Mouse (Mus musculus): ENCODE results near the gene Sgms1. TPM values are rescaled to one million over a fixed set of nuclear protein-coding genes. Genes with fewer than 3 reads are reported as not detected.

The Sgms1 gene
- polyA plus RNA-seq, 1 experiment: 40.7 TPM

GRCm38 (mm10) chr19:32234717-32235434, 154.6 kb downstream of the Sgms1 start:
- Histone ChIP-seq H3K27me3 (replicated peaks; ENCODE audit: control insufficient read depth, insufficient read depth, low read length) (no peaks in the 10 kb centered on the region), H3K36me3 (ENCODE audit: control insufficient read depth, insufficient read depth, low read length) (no peaks in the 10 kb centered on the region), H3K4me1 (ENCODE audit: control insufficient read depth, insufficient read depth, low read length) (0 out of 2 replicates have a peak, but pooled peaks cover 6% of the 10 kb centered on the region), H3K27ac (ENCODE audit: insufficient read depth, low read depth, low read length) (no peak overlapping the region), H3K4me3 (ENCODE audit: insufficient read depth, low read depth, low read length) (no peak overlapping the region)
- DNase-seq: no peak
- WGBS: 74% methylated on average over 6 of the region's 6 CpGs
- TF ChIP-seq POLR2A (IDR thresholded peaks at IDR 0.05; ENCODE audit: low read depth, low read length) (no peak), CTCF (conservative IDR thresholded peaks at IDR 0.05; ENCODE audit: insufficient read depth, insufficient read length, low read depth, low read length) (no peak)

- WGBS: 74% methylated on average over 10 of the region's 10 CpGs
- TF ChIP-seq POLR2A (IDR thresholded peaks at IDR 0.05; ENCODE audit: low read depth, low read length): no peak
- TF ChIP-seq CTCF (conservative IDR thresholded peaks at IDR 0.05; ENCODE audit: insufficient read depth, insufficient read length, low read depth, low read length): no peak
Measured at GRCm38 (mm10) chr19:32231292-32231691, 158.2 kb downstream of the Sgms1 start.

GRCm38 (mm10) chr19:32230798-32231197, 158.7 kb downstream of the Sgms1 start:
- Histone ChIP-seq H3K27me3 (replicated peaks; ENCODE audit: control insufficient read depth, insufficient read depth, low read length) (no peaks in the 10 kb centered on the region), H3K4me3 (ENCODE audit: insufficient read depth, low read depth, low read length) (no peak overlapping the region), H3K36me3 (ENCODE audit: control insufficient read depth, insufficient read depth, low read length) (no peaks in the 10 kb centered on the region), H3K4me1 (ENCODE audit: control insufficient read depth, insufficient read depth, low read length) (no peaks in the 10 kb centered on the region), H3K27ac (ENCODE audit: insufficient read depth, low read depth, low read length) (no peak overlapping the region)
- 65% methylated on average over 5 of the region's 5 CpGs for WGBS
- DNase-seq: no peak
- TF ChIP-seq POLR2A (IDR thresholded peaks at IDR 0.05; ENCODE audit: low read depth, low read length) (no peak), CTCF (conservative IDR thresholded peaks at IDR 0.05; ENCODE audit: insufficient read depth, insufficient read length, low read depth, low read length) (no peak)

More at GRCm38 (mm10) chr19:32231292-32231691, 158.2 kb downstream of the Sgms1 start:
- no peak for DNase-seq
- Histone ChIP-seq H3K36me3 (ENCODE audit: control insufficient read depth, insufficient read depth, low read length) (no peaks in the 10 kb centered on the region), H3K27me3 (replicated peaks; ENCODE audit: control insufficient read depth, insufficient read depth, low read length) (no peaks in the 10 kb centered on the region), H3K27ac (ENCODE audit: insufficient read depth, low read depth, low read length) (no peak overlapping the region), H3K4me3 (ENCODE audit: insufficient read depth, low read depth, low read length) (no peak overlapping the region), H3K4me1 (ENCODE audit: control insufficient read depth, insufficient read depth, low read length) (no peaks in the 10 kb centered on the region)

GRCm38 (mm10) chr19:32230301-32230700, 159.2 kb downstream of the Sgms1 start:
- Histone ChIP-seq H3K4me3 (ENCODE audit: insufficient read depth, low read depth, low read length) (no peak overlapping the region), H3K27ac (ENCODE audit: insufficient read depth, low read depth, low read length) (no peak overlapping the region), H3K4me1 (ENCODE audit: control insufficient read depth, insufficient read depth, low read length) (no peaks in the 10 kb centered on the region), H3K27me3 (replicated peaks; ENCODE audit: control insufficient read depth, insufficient read depth, low read length) (no peaks in the 10 kb centered on the region), H3K36me3 (ENCODE audit: control insufficient read depth, insufficient read depth, low read length) (no peaks in the 10 kb centered on the region)
- DNase-seq: no peak
- no peak for TF ChIP-seq CTCF (conservative IDR thresholded peaks at IDR 0.05; ENCODE audit: insufficient read depth, insufficient read length, low read depth, low read length)
- TF ChIP-seq POLR2A (IDR thresholded peaks at IDR 0.05; ENCODE audit: low read depth, low read length): no peak
- 94% methylated on average over 5 of the region's 5 CpGs for WGBS

DNA sequence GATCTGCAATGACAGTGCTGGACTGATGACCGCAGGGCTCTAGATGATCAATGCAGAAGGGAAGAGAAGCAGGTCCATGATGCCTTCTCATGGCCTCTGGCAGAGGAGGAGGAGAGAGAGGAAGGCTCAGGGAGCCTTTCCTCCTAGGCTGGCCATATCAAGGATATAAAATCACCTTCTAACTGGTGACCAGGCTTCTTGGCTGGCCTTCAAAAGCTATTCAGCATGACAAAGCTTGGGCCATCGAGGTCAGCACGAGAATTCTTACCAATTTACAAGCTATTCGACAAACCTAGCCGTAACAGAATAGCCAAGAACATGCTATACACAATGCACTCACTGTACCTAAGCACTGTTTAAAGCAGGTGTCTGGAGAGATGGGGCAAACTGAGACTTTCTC, 159.7 kb downstream of the Sgms1 start:
- TF ChIP-seq CTCF (conservative IDR thresholded peaks at IDR 0.05; ENCODE audit: insufficient read depth, insufficient read length, low read depth, low read length) (no peak), POLR2A (IDR thresholded peaks at IDR 0.05; ENCODE audit: low read depth, low read length) (no peak)
- 62% methylated on average over 5 of the region's 5 CpGs for WGBS
- Histone ChIP-seq H3K4me3 (ENCODE audit: insufficient read depth, low read depth, low read length) (no peak overlapping the region), H3K36me3 (ENCODE audit: control insufficient read depth, insufficient read depth, low read length) (no peaks in the 10 kb centered on the region), H3K27ac (ENCODE audit: insufficient read depth, low read depth, low read length) (no peak overlapping the region), H3K27me3 (replicated peaks; ENCODE audit: control insufficient read depth, insufficient read depth, low read length) (no peaks in the 10 kb centered on the region), H3K4me1 (ENCODE audit: control insufficient read depth, insufficient read depth, low read length) (no peaks in the 10 kb centered on the region)
- peak; percentile 24 for DNase-seq

DNA sequence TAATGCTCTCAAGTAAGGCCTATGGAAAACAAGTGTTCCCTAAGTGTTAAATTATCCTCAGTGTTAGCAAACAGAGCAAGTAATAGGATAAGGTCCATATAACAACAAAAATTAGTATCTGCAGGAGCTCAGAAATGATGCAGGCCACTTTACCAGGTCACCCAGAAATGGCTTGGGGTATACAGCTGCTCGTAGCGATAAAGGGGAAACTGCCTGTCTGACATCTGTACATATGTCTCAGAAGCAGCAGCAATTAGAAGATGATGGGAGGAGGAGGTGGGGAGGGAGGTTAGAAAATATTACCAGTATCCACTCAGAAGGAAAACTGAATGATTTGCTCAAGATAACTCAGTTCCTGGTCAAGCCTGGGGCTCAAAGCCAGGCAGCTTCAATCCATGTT, 162.3 kb downstream of the Sgms1 start:
- Histone ChIP-seq H3K4me3 (ENCODE audit: insufficient read depth, low read depth, low read length) (no peak overlapping the region), H3K27ac (ENCODE audit: insufficient read depth, low read depth, low read length) (no peak overlapping the region), H3K4me1 (ENCODE audit: control insufficient read depth, insufficient read depth, low read length) (no peaks in the 10 kb centered on the region; the same call in 1 of the 2 replicates), H3K27me3 (replicated peaks; ENCODE audit: control insufficient read depth, insufficient read depth, low read length) (no peaks in the 10 kb centered on the region), H3K36me3 (ENCODE audit: control insufficient read depth, insufficient read depth, low read length) (no peaks in the 10 kb centered on the region)
- TF ChIP-seq CTCF (conservative IDR thresholded peaks at IDR 0.05; ENCODE audit: insufficient read depth, insufficient read length, low read depth, low read length) (no peak), POLR2A (IDR thresholded peaks at IDR 0.05; ENCODE audit: low read depth, low read length) (no peak)
- 93% methylated on average over 2 of the region's 2 CpGs for WGBS
- DNase-seq: no peak

DNA sequence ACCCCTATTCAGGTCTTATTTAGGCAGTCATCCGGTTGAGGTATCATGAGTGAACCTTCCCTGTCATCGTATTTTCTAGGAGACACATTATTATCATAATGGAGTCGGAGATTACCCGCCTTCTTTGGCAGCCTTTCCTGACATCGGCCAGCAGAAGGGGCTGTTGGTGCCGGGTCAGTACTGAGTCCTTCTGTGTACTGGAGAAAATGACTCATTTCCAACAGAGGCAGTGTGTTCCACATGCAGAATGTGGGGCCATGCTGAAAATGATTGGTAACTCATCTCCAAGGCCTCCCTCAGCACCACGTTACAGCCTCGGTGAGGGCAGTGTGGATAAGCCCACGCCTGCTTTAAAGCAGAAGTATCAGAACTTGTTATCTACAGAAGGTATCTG, 164.4 kb downstream of the Sgms1 start:
- TF ChIP-seq CTCF (conservative IDR thresholded peaks at IDR 0.05; ENCODE audit: insufficient read depth, insufficient read length, low read depth, low read length): no peak
- no peak for TF ChIP-seq POLR2A (IDR thresholded peaks at IDR 0.05; ENCODE audit: low read depth, low read length)
- Histone ChIP-seq H3K27me3 (replicated peaks; ENCODE audit: control insufficient read depth, insufficient read depth, low read length) (no peaks in the 10 kb centered on the region), H3K36me3 (ENCODE audit: control insufficient read depth, insufficient read depth, low read length) (no peaks in the 10 kb centered on the region), H3K4me1 (ENCODE audit: control insufficient read depth, insufficient read depth, low read length) (no peaks in the 10 kb centered on the region; the same call in 1 of the 2 replicates), H3K27ac (ENCODE audit: insufficient read depth, low read depth, low read length) (no peak overlapping the region), H3K4me3 (ENCODE audit: insufficient read depth, low read depth, low read length) (no peak overlapping the region)
- WGBS: 73% methylated on average over 9 of the region's 9 CpGs
- DNase-seq: no peak
